Comparison of ENCODE assay signal across 29 mouse cellular contexts in the genomic region with DNA sequence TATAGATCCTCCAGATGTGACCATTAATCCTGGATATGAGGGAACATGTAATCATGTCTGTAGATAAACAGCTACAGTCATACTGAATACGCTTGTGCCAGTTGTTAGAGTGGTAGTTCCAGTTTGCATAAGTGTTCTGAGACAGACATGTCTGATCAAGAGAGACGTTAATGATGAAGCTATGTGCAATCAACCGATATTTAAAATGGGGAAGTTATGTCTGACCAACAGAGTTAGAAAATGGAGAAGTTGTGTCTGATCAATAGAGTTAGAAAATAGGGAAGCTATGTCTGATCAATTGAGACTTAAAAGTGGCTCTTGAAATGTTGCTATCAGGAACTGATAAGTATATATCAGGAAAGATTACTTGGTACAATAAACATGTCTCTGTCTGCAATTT. TPM values are rescaled to one million over a fixed set of nuclear protein-coding genes. Genes with fewer than 3 reads are reported as not detected.
DNase-seq lines count a peak whose midpoint lies in the region; ATAC-seq and TF ChIP-seq lines count a peak whose summit lies in the region.
"Had no signal": no experiment of that assay in that cellular context is flagged by ENCODE, and none has a peak within 500 bp of the region (broad histone marks: within the 10 kb centered on the region; RNA-seq: fewer than 3 reads in every experiment).

No protein-coding gene starts in this region.

- ATAC-seq in liver, postnatal 0 days: no peak
- no peak for ATAC-seq in liver, embryonic 12.5 days
- ATAC-seq in common myeloid progenitor, adult 5-6 weeks (replicated peaks; ENCODE audit: low read depth, poor library complexity, severe bottlenecking): peak; percentile 68; the same call in 1 of the 2 replicates
- ATAC-seq: midbrain, embryonic 15.5 days had no signal

- H3K4me2 ChIP-seq in liver, postnatal 0 days (ENCODE audit: low read depth, low read length): no peak overlapping the region
- H3K4me2 ChIP-seq in liver, embryonic 12.5 days: no peak overlapping the region
- H3K4me2 ChIP-seq: embryonic facial prominence, embryonic 13.5 days; forebrain, embryonic 12.5 days; heart, embryonic 13.5 days; hindbrain, embryonic 13.5 days; limb, embryonic 12.5 days; liver, embryonic 11.5 days; lung, embryonic 14.5 days; midbrain, embryonic 15.5 days had no signal

- 33% methylated on average over 3 of the region's 3 CpGs for WGBS in liver, postnatal 0 days (ENCODE audit: insufficient replicate concordance)
- 27% methylated on average over 3 of the region's 3 CpGs for WGBS in liver, embryonic 12.5 days (ENCODE audit: insufficient replicate concordance)

- no peak for DNase-seq in liver, postnatal 0 days
- DNase-seq in B cell, adult 2 months: peak; percentile 50 to 58
- peak; percentile 83 for DNase-seq in splenic B cell, adult 2 months (ENCODE audit: low read depth, low spot score)
- no peak for DNase-seq in right cerebral cortex, postnatal 10 days (ENCODE audit: low spot score in 2 of 2)
- DNase-seq in kidney, postnatal 10 days: no peak
- DNase-seq: adrenal gland, adult 2 months; cerebellum, adult 18-20 months; cerebellum, postnatal 14 days; gastrocnemius, postnatal 25 days; heart, adult 2 months; heart, postnatal 14 days; kidney, adult 11 months; lung, embryonic 14.5 days; thymus, adult 2 months had no signal

- TF ChIP-seq EP300 in liver, postnatal 0 days (IDR thresholded peaks at IDR 0.05; ENCODE audit: low read depth): no peak

- H3K36me3 ChIP-seq in liver, postnatal 0 days (replicated peaks; ENCODE audit: insufficient read depth, low read length): no peaks in the 10 kb centered on the region
- no peaks in the 10 kb centered on the region for H3K36me3 ChIP-seq in liver, embryonic 12.5 days
- peaks cover 2% of the 10 kb centered on the region; the same call in 1 of the 2 replicates for H3K36me3 ChIP-seq in splenic B cell, adult 2 months (ENCODE audit: control insufficient read depth, insufficient read depth, low read length, poor library complexity, severe bottlenecking)
- H3K36me3 ChIP-seq: embryonic facial prominence, embryonic 13.5 days; forebrain, embryonic 12.5 days; heart, embryonic 13.5 days; hindbrain, embryonic 13.5 days; limb, embryonic 12.5 days; midbrain, embryonic 15.5 days had no signal

- H3K27me3 ChIP-seq in liver, postnatal 0 days (ENCODE audit: insufficient read depth, low read length): no peaks in the 10 kb centered on the region
- H3K27me3 ChIP-seq in liver, embryonic 12.5 days (replicated peaks): no peaks in the 10 kb centered on the region
- H3K27me3 ChIP-seq in splenic B cell, adult 2 months (ENCODE audit: control insufficient read depth, insufficient read depth, low read length, poor library complexity, severe bottlenecking): no peaks in the 10 kb centered on the region
- H3K27me3 ChIP-seq: embryonic facial prominence, embryonic 13.5 days; forebrain, embryonic 12.5 days; heart, embryonic 13.5 days; hindbrain, embryonic 13.5 days; limb, embryonic 12.5 days; midbrain, embryonic 15.5 days had no signal

- H3K9ac ChIP-seq in liver, postnatal 0 days (replicated peaks): no peak overlapping the region
- H3K9ac ChIP-seq in liver, embryonic 12.5 days: no peak overlapping the region
- H3K9ac ChIP-seq: embryonic facial prominence, embryonic 13.5 days; forebrain, embryonic 12.5 days; heart, embryonic 13.5 days; hindbrain, embryonic 13.5 days; limb, embryonic 12.5 days; lung, embryonic 14.5 days; midbrain, embryonic 15.5 days had no signal

- H3K4me3 ChIP-seq in liver, postnatal 0 days (ENCODE audit: low read depth, low read length): no peak overlapping the region
- no peak overlapping the region for H3K4me3 ChIP-seq in liver, embryonic 12.5 days
- H3K4me3 ChIP-seq: embryonic facial prominence, embryonic 13.5 days; erythroblast, embryonic 14.5 days; forebrain, embryonic 12.5 days; heart, adult 2 months; heart, embryonic 13.5 days; hindbrain, embryonic 13.5 days; limb, embryonic 12.5 days; midbrain, embryonic 15.5 days had no signal

- no peaks in the 10 kb centered on the region for H3K4me1 ChIP-seq in liver, postnatal 0 days (ENCODE audit: insufficient read depth)
- no peaks in the 10 kb centered on the region for H3K4me1 ChIP-seq in liver, embryonic 12.5 days
- H3K4me1 ChIP-seq: embryonic facial prominence, embryonic 13.5 days; forebrain, embryonic 12.5 days; heart, embryonic 13.5 days; hindbrain, embryonic 13.5 days; limb, embryonic 12.5 days; midbrain, embryonic 15.5 days had no signal

- no peak for TF ChIP-seq CTCF in liver, postnatal 0 days (IDR thresholded peaks at IDR 0.05; ENCODE audit: low read depth)

- H3K9me3 ChIP-seq in liver, postnatal 0 days (ENCODE audit: low read length): no peaks in the 10 kb centered on the region
- no peaks in the 10 kb centered on the region for H3K9me3 ChIP-seq in liver, embryonic 12.5 days (replicated peaks)
- H3K9me3 ChIP-seq: embryonic facial prominence, embryonic 13.5 days; forebrain, embryonic 12.5 days; heart, embryonic 13.5 days; hindbrain, embryonic 13.5 days; limb, embryonic 12.5 days; midbrain, embryonic 15.5 days had no signal

- H3K27ac ChIP-seq in liver, postnatal 0 days (ENCODE audit: low read depth): 0 out of 2 replicates have a peak overlapping the region, but pooled peaks have one; percentile 39
- H3K27ac ChIP-seq in liver, embryonic 12.5 days: no peak overlapping the region
- H3K27ac ChIP-seq: embryonic facial prominence, embryonic 13.5 days; forebrain, embryonic 12.5 days; heart, adult 2 months; heart, embryonic 13.5 days; hindbrain, embryonic 13.5 days; kidney, postnatal 0 days; limb, embryonic 12.5 days; midbrain, embryonic 15.5 days; stomach, postnatal 0 days had no signal

RNA-seq across cellular contexts. Expression of gene Gm8369, which starts 0.5 kb away (rescaled TPM):
- 1.6 and 2.1 TPM in 2 replicates for polyA plus RNA-seq in liver, postnatal 0 days (2015; fragmentation: Nextera tagmentation; extraction: Ambion mirVana)
- polyA plus RNA-seq in liver, embryonic 12.5 days (2016; fragmentation: Nextera tagmentation; extraction: Ambion mirVana): not detected in 2 replicates
- total RNA-seq in common myeloid progenitor, adult 5-6 weeks (2017): 1.7 and 2.1 TPM in 2 replicates
- total RNA-seq: adrenal gland, adult 2 months; ES-E14; gastrocnemius, postnatal 25 days had no signal
- polyA plus RNA-seq: adrenal gland, adult 2 months; embryonic facial prominence, embryonic 13.5 days; erythroblast, embryonic 14.5 days; forebrain, embryonic 12.5 days; heart, embryonic 13.5 days; hindbrain, embryonic 13.5 days; kidney, postnatal 0 days; limb, embryonic 12.5 days; liver, embryonic 11.5 days; lung, embryonic 14.5 days; midbrain, embryonic 15.5 days had no signal

RNA-seq across cellular contexts. Expression of gene Ms4a6c, which starts 16.1 kb away (rescaled TPM):
- polyA plus RNA-seq in liver, postnatal 0 days (2015; fragmentation: Nextera tagmentation; extraction: Ambion mirVana): 13.1 and 13.4 TPM in 2 replicates
- 3.2 and 3.4 TPM in 2 replicates for polyA plus RNA-seq in liver, embryonic 12.5 days (2016; fragmentation: Nextera tagmentation; extraction: Ambion mirVana)
- 108 and 113 TPM in 2 replicates for total RNA-seq in common myeloid progenitor, adult 5-6 weeks (2017)
- total RNA-seq: ES-E14 had no signal
- polyA plus RNA-seq: erythroblast, embryonic 14.5 days had no signal

RNA-seq across cellular contexts. Expression of gene Ms4a6b, which starts 31.0 kb away (rescaled TPM):
- 3.2 and 3.8 TPM in 2 replicates for polyA plus RNA-seq in liver, postnatal 0 days (2015; fragmentation: Nextera tagmentation; extraction: Ambion mirVana)
- 1.3 and 2.1 TPM in 2 replicates for polyA plus RNA-seq in liver, embryonic 12.5 days (2016; fragmentation: Nextera tagmentation; extraction: Ambion mirVana)
- total RNA-seq in common myeloid progenitor, adult 5-6 weeks (2017): 13.9 and 26.6 TPM in 2 replicates
- total RNA-seq: ES-E14 had no signal
- polyA plus RNA-seq: erythroblast, embryonic 14.5 days had no signal

RNA-seq across cellular contexts. Expression of gene Ms4a4b, which starts 41.9 kb away (rescaled TPM):
- 1.8 and 2.3 TPM in 2 replicates for polyA plus RNA-seq in liver, postnatal 0 days (2015; fragmentation: Nextera tagmentation; extraction: Ambion mirVana)
- polyA plus RNA-seq in liver, embryonic 12.5 days (2016; fragmentation: Nextera tagmentation; extraction: Ambion mirVana): not detected in 2 replicates
- total RNA-seq in common myeloid progenitor, adult 5-6 weeks (2017): 3.1 and 10.3 TPM in 2 replicates
- total RNA-seq: ES-E14; layer of hippocampus, postnatal 25 days; left cerebral cortex, postnatal 14 days had no signal
- polyA plus RNA-seq: forebrain, embryonic 12.5 days; heart, embryonic 13.5 days; hindbrain, embryonic 13.5 days; limb, embryonic 12.5 days; liver, embryonic 11.5 days; lung, embryonic 14.5 days had no signal

RNA-seq across cellular contexts. Expression of gene Ms4a4d, which starts 51.3 kb away (rescaled TPM):
- polyA plus RNA-seq in liver, postnatal 0 days (2015; fragmentation: Nextera tagmentation; extraction: Ambion mirVana): 1.5 and 1.7 TPM in 2 replicates
- 0.31 and 0.38 TPM in 2 replicates for polyA plus RNA-seq in liver, embryonic 12.5 days (2016; fragmentation: Nextera tagmentation; extraction: Ambion mirVana)
- not detected in 2 replicates for total RNA-seq in common myeloid progenitor, adult 5-6 weeks (2017)
- total RNA-seq: layer of hippocampus, postnatal 25 days; left cerebral cortex, postnatal 14 days had no signal
- polyA plus RNA-seq: erythroblast, embryonic 14.5 days; forebrain, embryonic 12.5 days; hindbrain, embryonic 13.5 days; midbrain, embryonic 15.5 days had no signal

Comparison
In these comparisons a context has a peak if more than half of its experiments do, and no peak if none do; other contexts are left out.
1. DNase-seq: peak in B cell, adult 2 months (2 of 2) and splenic B cell, adult 2 months (single experiment); none in liver, postnatal 0 days (single experiment), right cerebral cortex, postnatal 10 days (0 of 2) and kidney, postnatal 10 days (single experiment).